Comparison of ENCODE assay signal across 21 mouse cellular contexts in the genomic region with DNA sequence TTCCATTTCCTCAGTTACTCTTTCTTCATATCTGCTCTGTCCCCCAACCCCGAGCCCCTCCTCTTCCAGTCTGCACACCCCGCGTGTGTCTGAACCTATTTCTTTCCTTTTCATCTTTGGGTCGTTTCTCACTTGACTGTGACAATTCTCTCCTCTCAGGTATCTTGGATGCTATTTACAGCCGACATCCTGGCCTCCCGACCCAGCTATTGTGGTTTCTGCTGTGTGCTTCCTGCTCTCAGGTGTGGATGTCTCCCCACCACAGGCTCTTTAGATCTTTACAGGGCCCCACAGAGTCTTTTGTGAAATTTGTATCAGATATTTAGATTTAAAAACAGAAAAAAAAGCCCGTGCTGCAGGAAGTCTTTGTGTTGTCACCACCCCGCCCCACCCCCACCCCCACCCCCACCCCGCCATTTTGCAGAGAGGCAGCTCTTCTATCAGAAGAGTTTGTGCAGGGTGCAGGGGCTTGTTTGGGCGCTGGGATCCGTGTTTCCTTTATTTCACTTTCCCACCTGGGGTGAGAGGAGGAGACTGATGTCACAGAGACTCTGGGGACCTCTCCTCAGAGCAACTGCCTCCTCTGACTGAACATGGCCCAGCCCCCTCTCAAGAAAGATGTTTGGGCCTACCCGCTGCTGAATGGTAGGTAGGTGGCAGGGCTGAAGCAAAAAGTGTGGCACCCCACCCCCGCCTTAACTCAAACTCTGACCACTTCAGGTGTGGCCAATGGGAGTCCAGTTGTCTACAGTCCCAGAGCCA. TPM values are rescaled to one million over a fixed set of nuclear protein-coding genes. Genes with fewer than 3 reads are reported as not detected.
A peak's percentile ranks its signal among the peaks of the same experiment; 100 is the strongest.
DNase-seq lines count a peak whose midpoint lies in the region; ATAC-seq lines count a peak whose summit lies in the region.
"Had no signal": no experiment of that assay in that cellular context is flagged by ENCODE, and none has a peak within 500 bp of the region (broad histone marks: within the 10 kb centered on the region; RNA-seq: fewer than 3 reads in every experiment).

No protein-coding gene starts in this region.

- no peak overlapping the region for H3K4me3 ChIP-seq in midbrain, embryonic 11.5 days (ENCODE audit: low read depth, low read length)
- H3K4me3 ChIP-seq in midbrain, embryonic 15.5 days, result no peak overlapping the region
- H3K4me3 ChIP-seq: embryonic facial prominence, embryonic 13.5 days; forebrain, embryonic 13.5 days; layer of hippocampus, adult 2 months; neural tube, embryonic 13.5 days had no signal

- 54% methylated on average over 13 of the region's 13 CpGs for WGBS in midbrain, embryonic 11.5 days
- 53% methylated on average over 13 of the region's 13 CpGs for WGBS in midbrain, embryonic 15.5 days

- ATAC-seq in midbrain, embryonic 11.5 days (ENCODE audit: low FRiP score), result no peak
- no peak for ATAC-seq in midbrain, embryonic 15.5 days (replicated peaks)
- ATAC-seq in inflammation-experienced regulatory T-cells, adult 6 months, result peak; percentile 96
- ATAC-seq: forebrain, embryonic 13.5 days; hindbrain, embryonic 16.5 days; midbrain, embryonic 16.5 days had no signal

- H3K9ac ChIP-seq in midbrain, embryonic 11.5 days (ENCODE audit: low read length), result no peak overlapping the region
- no peak overlapping the region for H3K9ac ChIP-seq in midbrain, embryonic 15.5 days
- H3K9ac ChIP-seq: embryonic facial prominence, embryonic 13.5 days; forebrain, embryonic 13.5 days; neural tube, embryonic 13.5 days had no signal

- DNase-seq in midbrain, embryonic 11.5 days (ENCODE audit: low spot score, missing footprints), result peak; percentile 69
- DNase-seq in ES-CJ7 (ENCODE audit: low read depth, low spot score), result peak; percentile 41
- DNase-seq in thymus, postnatal 25 days, result peak; percentile 73
- no peak for DNase-seq in right cerebral cortex, adult 2 months (ENCODE audit: low spot score in 2 of 2)
- no peak for DNase-seq in layer of hippocampus, postnatal 14 days (ENCODE audit: low spot score in 2 of 2)
- DNase-seq in kidney, adult 9 months, result no peak
- DNase-seq: adrenal gland, postnatal 36 days; heart, adult 11 months; lung, postnatal 10 days had no signal

- no peaks in the 10 kb centered on the region for H3K27me3 ChIP-seq in midbrain, embryonic 11.5 days (ENCODE audit: control insufficient read depth, insufficient read depth, low read length)
- H3K27me3 ChIP-seq in midbrain, embryonic 15.5 days (replicated peaks), result no peaks in the 10 kb centered on the region
- H3K27me3 ChIP-seq: neural tube, embryonic 13.5 days had no signal

- H3K4me2 ChIP-seq in midbrain, embryonic 11.5 days, result no peak overlapping the region
- no peak overlapping the region for H3K4me2 ChIP-seq in midbrain, embryonic 15.5 days
- H3K4me2 ChIP-seq: embryonic facial prominence, embryonic 13.5 days; forebrain, embryonic 13.5 days; neural tube, embryonic 13.5 days had no signal

- H3K4me1 ChIP-seq in midbrain, embryonic 11.5 days (ENCODE audit: control insufficient read depth, insufficient read depth, low read length), result no peaks in the 10 kb centered on the region
- no peaks in the 10 kb centered on the region for H3K4me1 ChIP-seq in midbrain, embryonic 15.5 days
- H3K4me1 ChIP-seq: forebrain, embryonic 13.5 days had no signal

- H3K36me3 ChIP-seq in midbrain, embryonic 11.5 days (ENCODE audit: control insufficient read depth, insufficient read depth, low read length), result no peaks in the 10 kb centered on the region
- no peaks in the 10 kb centered on the region for H3K36me3 ChIP-seq in midbrain, embryonic 15.5 days (replicated peaks)
- H3K36me3 ChIP-seq: embryonic facial prominence, embryonic 13.5 days; neural tube, embryonic 13.5 days had no signal

- no peaks in the 10 kb centered on the region for H3K9me3 ChIP-seq in midbrain, embryonic 11.5 days (ENCODE audit: control insufficient read depth, low read length)
- no peaks in the 10 kb centered on the region for H3K9me3 ChIP-seq in midbrain, embryonic 15.5 days
- H3K9me3 ChIP-seq: embryonic facial prominence, embryonic 13.5 days; forebrain, embryonic 13.5 days; neural tube, embryonic 13.5 days had no signal

- no peak overlapping the region for H3K27ac ChIP-seq in midbrain, embryonic 11.5 days (ENCODE audit: low read depth, low read length)
- H3K27ac ChIP-seq in midbrain, embryonic 15.5 days, result no peak overlapping the region
- H3K27ac ChIP-seq: embryonic facial prominence, embryonic 13.5 days; forebrain, embryonic 13.5 days; layer of hippocampus, adult 2 months; neural tube, embryonic 13.5 days had no signal

RNA-seq across cellular contexts. Expression of gene Gm11541, which starts 6.4 kb away (rescaled TPM):
- polyA plus RNA-seq in midbrain, embryonic 11.5 days (2014; fragmentation: Nextera tagmentation; extraction: Ambion mirVana), result not detected in 2 replicates
- not detected in 2 replicates for polyA plus RNA-seq in midbrain, embryonic 15.5 days (2015; fragmentation: Nextera tagmentation; extraction: Ambion mirVana)
- not detected for polyA plus RNA-seq in inflammation-experienced regulatory T-cells, adult 6 months (2017; shearing (Covaris generic))
- not detected for total RNA-seq in layer of hippocampus, postnatal 14 days (2021)
- total RNA-seq: adrenal gland, postnatal 36 days; layer of hippocampus, adult 2 months; left cerebral cortex, postnatal 14 days; liver, adult 2 months had no signal
- polyA plus RNA-seq: forebrain, embryonic 13.5 days; liver, adult 2 months; midbrain, embryonic 16.5 days had no signal

RNA-seq across cellular contexts. Expression of gene Xylt2, which starts 20.6 kb away (rescaled TPM):
- polyA plus RNA-seq in midbrain, embryonic 11.5 days (2014; fragmentation: Nextera tagmentation; extraction: Ambion mirVana), result 8.2 and 12.0 TPM in 2 replicates
- polyA plus RNA-seq in midbrain, embryonic 15.5 days (2015; fragmentation: Nextera tagmentation; extraction: Ambion mirVana), result 12.8 and 14.5 TPM in 2 replicates
- 1 to 10 TPM; 3.2 to 7.4 (median 7.0) TPM for polyA plus RNA-seq in inflammation-experienced regulatory T-cells, adult 6 months (2017; shearing (Covaris generic))
- 10 to 100 TPM; 27.3 to 36.0 TPM for total RNA-seq in layer of hippocampus, postnatal 14 days (2021)

RNA-seq across cellular contexts. Expression of gene Cdc34b, which starts 43.7 kb away (rescaled TPM):
- 0.22 TPM in 1 of 2 replicates, not detected in the other for polyA plus RNA-seq in midbrain, embryonic 11.5 days (2014; fragmentation: Nextera tagmentation; extraction: Ambion mirVana)
- 0.14 TPM in 1 of 2 replicates, not detected in the other for polyA plus RNA-seq in midbrain, embryonic 15.5 days (2015; fragmentation: Nextera tagmentation; extraction: Ambion mirVana)
- polyA plus RNA-seq in inflammation-experienced regulatory T-cells, adult 6 months (2017; shearing (Covaris generic)), result under 1 TPM in 1 of 3 experiments, not detected in 2; 0.42 TPM
- total RNA-seq in layer of hippocampus, postnatal 14 days (2021), result under 1 TPM in 1 of 2 experiments, not detected in 1; 0.45 TPM
- total RNA-seq: layer of hippocampus, adult 2 months; liver, adult 2 months had no signal
- polyA plus RNA-seq: embryonic facial prominence, embryonic 13.5 days; forebrain, embryonic 13.5 days; heart, postnatal 0 days; hindbrain, embryonic 16.5 days; kidney, embryonic 14.5 days; neural tube, embryonic 13.5 days had no signal

RNA-seq across cellular contexts. Expression of gene Eme1, which starts 44.1 kb away (rescaled TPM):
- polyA plus RNA-seq in midbrain, embryonic 11.5 days (2014; fragmentation: Nextera tagmentation; extraction: Ambion mirVana), result 46.8 and 47.7 TPM in 2 replicates
- 3.1 and 3.5 TPM in 2 replicates for polyA plus RNA-seq in midbrain, embryonic 15.5 days (2015; fragmentation: Nextera tagmentation; extraction: Ambion mirVana)
- 1 to 10 TPM; 1.2 to 9.8 (median 1.8) TPM for polyA plus RNA-seq in inflammation-experienced regulatory T-cells, adult 6 months (2017; shearing (Covaris generic))
- under 1 TPM; 0.60 to 0.78 TPM for total RNA-seq in layer of hippocampus, postnatal 14 days (2021)
- polyA plus RNA-seq: liver, adult 2 months had no signal

RNA-seq across cellular contexts. Expression of gene Mrpl27, which starts 44.3 kb away (rescaled TPM):
- polyA plus RNA-seq in midbrain, embryonic 11.5 days (2014; fragmentation: Nextera tagmentation; extraction: Ambion mirVana), result 125 and 129 TPM in 2 replicates
- polyA plus RNA-seq in midbrain, embryonic 15.5 days (2015; fragmentation: Nextera tagmentation; extraction: Ambion mirVana), result 133 and 138 TPM in 2 replicates
- 10 to 100 TPM; 60.7 to 91.2 (median 68.4) TPM for polyA plus RNA-seq in inflammation-experienced regulatory T-cells, adult 6 months (2017; shearing (Covaris generic))
- total RNA-seq in layer of hippocampus, postnatal 14 days (2021), result 10 to 100 TPM; 64.5 to 69.6 TPM

Comparison
In these comparisons a context has a peak if more than half of its experiments do, and no peak if none do; other contexts are left out.
1. DNase-seq: peak in midbrain, embryonic 11.5 days (single experiment), ES-CJ7 (single experiment) and thymus, postnatal 25 days (single experiment); none in right cerebral cortex, adult 2 months (0 of 2), layer of hippocampus, postnatal 14 days (0 of 2) and kidney, adult 9 months (single experiment).